Mouse (Mus musculus) heart, adult 11 months (tissue): ENCODE measurements around the gene Parp6.

Experiments used
- DNase-seq: peaks from one replicate; pipeline ENCODE4 v3.0.0; 2022

Parp6 gene

DNA sequence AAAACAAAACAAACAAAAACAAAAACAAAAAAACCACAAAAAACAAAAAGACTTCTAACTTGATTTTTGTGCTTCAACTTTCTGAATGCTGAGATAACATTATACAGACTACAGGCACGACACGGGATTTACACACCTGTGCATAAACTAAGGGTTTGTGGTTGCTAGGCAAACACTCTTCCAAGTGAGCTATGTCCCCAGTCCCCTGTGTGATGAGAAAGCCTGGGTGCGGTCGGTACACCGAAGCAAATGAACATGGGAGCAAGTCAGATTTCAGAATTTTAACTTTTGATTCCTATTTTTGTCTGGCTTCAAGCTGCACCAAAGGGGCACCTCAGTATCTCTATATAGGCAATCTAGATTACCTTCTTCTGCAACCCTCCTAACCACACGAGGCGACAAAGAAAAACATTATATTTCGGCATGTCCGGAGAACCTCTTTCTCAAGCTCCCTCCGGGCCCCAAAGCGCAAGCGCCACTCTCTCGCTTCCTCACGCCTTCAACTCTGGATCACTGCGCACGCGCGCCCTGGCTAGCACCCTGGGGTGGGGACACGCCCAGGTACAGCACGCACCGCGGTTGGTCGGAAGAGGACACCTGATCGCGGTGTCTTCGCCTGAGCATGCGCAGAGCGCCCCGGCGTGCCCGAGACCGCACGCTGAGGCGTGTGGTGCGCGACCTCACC lies at the start of gene Parp6:
Gene Parp6 (plus strand): TSS at position 663 of the 685 bp plus-strand sequence.
- DNase-seq, result peak; percentile 100

GRCm38 (mm10) chr9:59571852-59572251 lies 45.2 kb upstream of the Parp6 start:
- DNase-seq, result no peak

DNA sequence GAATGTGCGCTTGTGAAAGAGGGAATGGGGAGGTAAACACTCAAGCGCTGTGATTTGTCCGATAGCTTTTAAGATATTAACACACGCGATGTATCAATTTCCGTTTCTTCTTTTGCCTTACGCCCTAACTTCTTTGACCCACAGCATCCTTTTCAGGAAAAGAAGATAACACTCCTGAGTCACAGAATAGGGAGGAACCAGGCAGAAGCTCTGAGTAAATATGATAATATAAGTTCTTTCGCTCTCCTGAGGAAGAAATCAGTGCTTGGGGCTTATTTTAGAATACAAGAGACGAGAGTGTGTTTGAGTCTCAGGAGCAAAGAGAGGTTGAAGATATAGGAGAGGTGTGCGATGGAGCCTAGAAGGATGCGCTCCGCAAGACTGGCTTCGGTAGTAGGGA lies 39.7 kb upstream of the Parp6 start:
- DNase-seq, result no peak

DNA sequence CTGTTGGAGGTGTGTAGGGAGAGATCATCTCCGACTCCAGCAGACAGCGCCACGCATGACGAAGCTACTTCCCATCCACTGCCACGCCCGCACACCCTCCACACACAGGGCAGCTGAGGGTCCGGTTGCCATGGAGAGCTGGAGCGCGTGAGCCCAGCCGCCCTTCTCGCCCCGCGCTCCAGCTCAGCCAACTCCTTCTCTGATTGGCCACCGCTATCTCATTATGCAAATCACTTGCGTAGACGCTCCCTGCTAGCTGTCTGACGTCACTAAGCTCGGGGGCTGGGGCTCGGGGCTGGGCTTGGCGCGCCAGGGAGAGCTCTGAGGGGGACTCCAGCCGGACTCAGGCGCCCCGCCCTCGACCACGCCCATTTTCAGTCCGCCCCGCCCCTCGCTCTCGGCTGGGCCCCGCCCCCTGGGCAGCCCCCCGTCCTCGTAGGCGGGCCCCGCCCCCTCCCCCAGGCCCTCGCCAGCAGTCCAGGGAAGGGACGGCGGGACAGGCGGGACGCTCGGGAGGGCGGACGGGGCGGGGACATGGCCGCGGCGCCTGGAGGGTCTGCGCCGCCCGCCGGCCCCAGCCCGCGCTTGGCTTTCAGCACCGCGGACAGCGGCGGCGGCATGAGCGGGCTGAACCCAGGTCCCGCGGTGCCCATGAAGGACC lies 39.1 kb upstream of the Parp6 start, which contains the start of gene Celf6:
Gene Celf6 (plus strand): TSS at position 74 of the 661 bp plus-strand sequence.
- DNase-seq, result peak; percentile 98

DNA sequence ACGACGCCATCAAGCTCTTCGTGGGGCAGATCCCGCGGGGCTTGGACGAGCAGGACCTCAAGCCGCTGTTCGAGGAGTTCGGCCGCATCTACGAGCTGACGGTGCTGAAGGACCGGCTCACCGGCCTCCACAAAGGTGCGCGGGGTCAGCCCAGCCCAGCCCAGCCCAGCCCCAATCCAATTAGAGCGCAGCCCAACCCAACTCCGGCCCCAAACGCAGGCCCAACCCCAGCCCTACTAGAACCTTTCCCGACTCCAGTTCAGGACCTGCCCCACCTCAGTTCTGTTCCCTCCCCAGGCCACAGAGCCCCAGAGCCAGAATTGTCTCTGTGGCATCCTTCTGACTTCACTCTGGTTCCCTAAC lies 38.6 kb upstream of the Parp6 start:
- no peak for DNase-seq

DNA sequence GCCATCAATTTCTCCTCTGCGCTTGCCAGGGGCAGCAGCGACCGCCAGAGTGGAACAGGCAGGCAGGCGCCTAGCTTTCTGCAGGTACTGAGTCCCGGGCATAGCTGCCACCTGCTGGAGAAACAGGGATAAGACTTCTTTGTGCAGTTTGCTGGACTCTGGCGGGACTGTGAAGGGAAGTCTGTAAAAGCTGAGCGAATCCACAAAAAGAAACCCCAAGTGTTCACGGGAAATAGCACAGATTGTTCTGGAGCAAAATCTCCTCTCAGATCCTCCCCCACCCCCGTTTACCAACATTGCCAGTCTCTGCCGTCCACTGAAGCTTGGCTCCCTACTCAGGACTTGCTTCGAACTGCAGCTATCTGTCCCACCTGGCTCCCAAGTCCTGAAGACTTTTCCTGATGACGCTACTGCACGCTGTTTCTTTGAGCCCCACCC lies 32.2 kb upstream of the Parp6 start:
- peak; percentile 95 for DNase-seq

DNA sequence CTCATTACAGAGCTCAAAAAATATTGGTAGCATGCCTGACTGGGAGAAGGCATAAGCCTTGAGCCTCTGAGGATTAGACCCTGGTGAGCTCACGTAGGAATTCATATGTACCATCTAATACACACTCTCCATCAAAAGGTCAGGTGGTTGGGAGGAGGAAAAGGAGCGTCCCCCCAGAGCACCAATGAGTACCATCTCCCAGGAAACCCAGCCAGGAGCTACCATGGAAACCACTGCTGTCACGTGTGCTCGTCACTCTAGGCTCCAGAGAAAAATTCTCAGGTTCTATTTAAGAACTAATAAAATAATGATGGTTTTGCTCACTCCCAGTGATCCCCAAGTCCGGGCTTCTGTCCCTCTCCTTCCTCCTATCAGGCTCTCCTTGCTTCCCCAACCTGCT lies 28.8 kb upstream of the Parp6 start:
- DNase-seq, result no peak

DNA sequence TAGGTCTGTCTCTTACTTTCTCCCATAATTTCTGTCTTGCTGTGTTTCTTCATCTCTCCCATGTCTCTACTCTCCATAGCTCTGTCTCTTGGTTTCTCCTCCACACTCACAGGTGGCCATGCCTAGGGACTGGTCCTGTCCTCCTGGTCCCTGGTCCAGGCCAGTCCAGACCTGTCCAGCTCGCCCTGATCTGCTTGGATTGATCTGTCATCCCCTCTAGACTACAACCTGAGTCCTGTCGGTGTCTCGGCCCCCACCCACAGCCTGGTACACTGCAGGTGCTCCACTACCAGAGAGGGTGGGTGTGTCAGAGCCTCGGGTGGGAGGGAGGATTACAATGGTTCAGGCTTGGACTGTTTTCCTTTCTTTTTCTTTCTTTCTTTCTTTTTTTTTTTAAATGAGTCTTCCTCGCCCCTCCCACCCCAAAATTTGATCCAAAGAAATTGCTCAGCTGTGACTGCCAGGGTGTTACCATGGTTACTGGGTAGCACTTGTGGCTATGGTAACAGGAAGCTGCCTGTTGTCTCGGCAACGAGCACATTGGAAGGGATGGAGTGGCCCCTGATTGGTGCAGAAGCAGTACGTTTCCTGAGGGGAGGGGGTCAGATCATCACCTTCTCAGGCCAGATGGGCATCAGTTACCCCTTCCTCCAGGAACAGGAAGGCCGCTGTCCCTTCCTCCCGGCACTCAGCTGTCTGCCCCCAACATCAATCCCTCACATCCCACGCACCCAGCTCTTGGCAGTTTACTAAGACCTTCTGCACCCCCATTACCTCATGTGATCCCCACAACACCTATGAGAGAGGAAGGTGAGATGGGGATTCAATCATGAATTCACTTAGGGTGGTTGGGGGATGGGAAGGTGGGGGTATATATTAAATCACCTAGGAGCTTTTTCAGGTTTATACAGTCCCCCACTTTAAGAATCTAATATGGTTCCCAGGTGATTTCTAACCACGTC lies 28.1 kb upstream of the Parp6 start:
- DNase-seq, result no peak

- no peak for DNase-seq
Observed at GRCm38 (mm10) chr9:59589703-59590439, 27.2 kb upstream of the Parp6 start.

DNA sequence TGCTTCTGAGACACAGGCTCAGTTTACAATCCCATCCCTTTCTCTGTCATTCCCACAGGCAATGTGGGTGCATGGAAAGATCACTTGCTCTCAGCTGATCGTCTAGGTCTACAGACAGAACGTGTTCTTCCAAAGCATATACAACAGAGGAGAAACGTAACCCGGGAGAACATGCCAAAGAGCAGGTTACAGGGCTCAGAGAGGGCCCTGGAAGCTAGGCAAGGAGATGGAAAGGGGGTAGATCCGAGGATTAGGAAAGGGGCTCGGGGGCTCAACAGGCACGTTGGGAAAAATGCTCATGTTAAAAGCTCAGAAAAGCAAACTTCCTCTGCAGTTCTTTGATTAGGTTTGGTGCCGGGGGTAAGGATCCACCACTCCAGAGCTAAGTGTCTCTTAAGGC lies 15.4 kb upstream of the Parp6 start:
- peak; percentile 64 for DNase-seq

GRCm38 (mm10) chr9:59605967-59606366 lies 11.1 kb upstream of the Parp6 start:
- no peak for DNase-seq

DNA sequence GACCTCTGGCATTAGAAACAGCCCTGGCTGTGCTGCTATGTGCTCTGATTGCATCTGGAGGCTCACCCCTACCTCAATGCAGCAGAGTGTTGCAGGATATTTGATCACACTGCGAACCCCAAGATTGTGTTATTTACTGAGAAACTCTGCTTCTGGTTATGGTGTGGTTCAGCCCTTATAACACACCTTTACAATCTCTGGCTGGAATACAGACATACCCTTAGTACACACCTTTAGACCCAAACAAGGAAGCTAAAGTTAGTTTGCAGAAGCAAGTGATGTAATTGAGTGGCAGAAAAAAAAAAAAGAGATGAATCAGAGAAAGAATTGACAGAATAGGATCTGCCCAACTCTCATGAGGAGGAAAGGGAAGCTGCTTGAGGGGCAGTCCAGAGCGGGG lies 6.1 kb upstream of the Parp6 start:
- DNase-seq, result no peak

- DNase-seq, result no peak
Observed at GRCm38 (mm10) chr9:59615797-59616196, 1.3 kb upstream of the Parp6 start.

- DNase-seq, result no peak
Observed at GRCm38 (mm10) chr9:59617307-59617973, 356 bp downstream of the Parp6 start.

DNA sequence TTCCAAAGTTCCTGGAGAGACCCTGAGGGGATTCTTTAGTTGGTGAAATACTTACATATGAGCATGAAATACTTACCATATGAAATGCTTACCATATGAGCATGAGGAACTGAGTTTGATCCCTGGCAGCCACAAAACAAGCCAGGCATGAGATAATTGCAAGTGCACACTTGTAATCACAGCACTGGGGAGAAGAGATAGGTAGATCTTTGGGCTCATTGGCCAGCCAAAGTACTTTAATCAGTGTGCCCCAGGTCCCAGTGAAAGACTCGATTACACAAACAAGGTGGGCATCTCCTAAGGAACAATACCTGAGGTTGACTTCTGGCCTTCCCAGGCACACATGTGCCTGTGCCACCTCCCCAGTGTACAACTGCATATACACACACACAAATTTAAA lies 21.3 kb downstream of the Parp6 start:
- DNase-seq, result peak; percentile 54

- DNase-seq, result peak; percentile 55
Observed at GRCm38 (mm10) chr9:59639936-59640335, 22.9 kb downstream of the Parp6 start.

DNA sequence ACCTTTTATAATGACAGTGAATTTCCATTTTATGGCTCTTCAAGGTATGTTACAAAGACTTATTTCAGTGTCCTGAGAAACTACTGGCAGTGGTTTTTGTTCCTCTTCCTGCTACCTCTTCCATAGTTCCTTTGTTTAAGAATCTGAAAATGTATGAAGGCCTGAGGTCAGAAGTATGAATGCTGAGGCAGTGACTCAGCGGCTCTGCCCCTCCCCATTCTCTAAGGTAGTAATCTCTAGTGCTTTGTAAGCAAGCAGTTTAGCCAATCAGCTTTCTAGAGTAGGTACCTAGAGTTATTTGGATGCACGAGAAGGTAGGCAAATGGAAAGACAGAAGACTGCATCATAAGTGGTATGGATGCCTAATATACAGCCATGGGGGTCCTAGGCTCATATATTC lies 24.2 kb downstream of the Parp6 start:
- DNase-seq, result peak; percentile 36

DNA sequence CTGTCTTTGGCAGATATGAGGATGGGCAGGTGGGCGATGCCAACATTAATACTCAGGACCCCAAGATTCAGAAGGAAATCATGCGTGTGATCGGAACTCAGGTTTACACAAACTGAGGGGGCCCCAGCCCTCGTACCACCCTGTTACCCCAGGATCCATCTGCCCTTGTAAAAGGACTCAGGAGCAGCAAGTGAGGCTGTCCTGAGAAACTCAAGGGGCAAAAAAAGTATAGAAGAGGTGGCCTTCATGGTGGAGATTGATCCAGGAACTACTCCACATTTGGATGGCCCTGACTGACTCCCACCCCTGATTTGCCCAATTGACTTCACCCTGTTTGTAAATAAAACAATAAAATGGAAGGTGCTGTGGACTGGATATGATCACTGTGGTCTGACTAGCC lies 32.8 kb downstream of the Parp6 start:
- peak; percentile 70 for DNase-seq

GRCm38 (mm10) chr9:59653371-59653770 lies 36.3 kb downstream of the Parp6 start:
- peak; percentile 93 for DNase-seq

DNA sequence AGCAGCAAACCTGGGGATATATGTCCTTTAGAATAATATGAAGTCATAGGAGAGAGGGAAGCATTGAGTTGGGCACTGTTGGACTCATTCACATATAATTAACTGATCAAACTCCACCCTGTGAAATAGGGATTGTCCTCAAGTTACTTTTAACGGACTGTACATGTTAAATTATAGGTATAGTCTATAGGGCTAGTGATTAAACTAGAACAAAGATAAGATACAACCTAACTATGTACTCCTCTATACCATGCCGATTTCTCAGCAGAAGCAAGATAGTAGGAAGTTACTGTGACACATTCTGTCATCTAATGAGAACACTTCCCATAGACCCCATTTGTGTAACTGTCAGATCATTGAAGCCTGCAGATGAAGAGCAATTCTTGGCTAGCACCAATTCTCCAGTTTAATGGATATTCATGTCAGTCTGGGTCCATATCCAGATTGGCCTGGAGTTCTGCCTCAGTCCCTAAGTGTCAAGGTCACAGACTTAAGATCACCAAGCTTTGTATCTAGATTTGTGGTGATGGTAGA lies 37.4 kb downstream of the Parp6 start:
- DNase-seq, result no peak

DNA sequence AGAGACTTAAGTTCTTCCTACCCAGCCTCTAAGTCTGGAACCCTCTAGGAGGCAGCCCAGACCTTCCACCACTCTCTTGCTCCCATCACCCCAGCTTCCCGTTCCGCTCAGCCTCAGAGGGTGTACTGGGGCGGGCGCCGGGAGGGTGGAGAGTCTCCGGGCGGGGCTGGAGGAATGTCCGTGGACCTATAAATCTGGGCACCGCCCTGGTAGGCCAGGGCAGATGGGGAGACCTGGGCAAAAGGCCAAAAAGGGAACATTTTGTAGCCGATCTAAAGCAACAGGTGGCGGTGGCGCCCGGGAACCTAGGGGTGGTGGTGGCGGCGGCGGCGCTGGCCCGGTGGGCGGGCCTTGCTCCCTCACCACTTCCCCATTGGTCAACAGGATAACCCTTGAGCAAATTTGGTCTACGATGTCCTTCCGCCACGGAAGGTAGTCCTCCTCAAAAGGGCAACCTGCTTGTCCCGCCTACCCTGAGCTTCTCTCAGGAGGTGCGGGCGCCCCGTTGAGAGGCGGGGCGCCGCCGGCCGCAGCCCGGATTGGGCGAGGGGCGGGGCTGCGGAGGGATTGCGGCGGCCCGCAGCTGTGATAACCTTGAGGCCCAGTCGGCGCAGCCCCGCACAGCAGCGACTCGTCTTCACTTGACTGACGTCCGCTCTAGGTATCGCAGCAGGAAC lies 39.0 kb downstream of the Parp6 start, which contains the start of gene Pkm:
Gene Pkm (plus strand): TSS at position 411 of the 677 bp plus-strand sequence.
- DNase-seq, result peak; percentile 100
